Mouse (Mus musculus): ENCODE measurements around the gene Ccl7. TPM values are rescaled to one million over a fixed set of nuclear protein-coding genes. Genes with fewer than 3 reads are reported as not detected.

Ccl7 gene
- polyA plus RNA-seq, 1 experiment from 2014 or later = 2.0 TPM

DNA sequence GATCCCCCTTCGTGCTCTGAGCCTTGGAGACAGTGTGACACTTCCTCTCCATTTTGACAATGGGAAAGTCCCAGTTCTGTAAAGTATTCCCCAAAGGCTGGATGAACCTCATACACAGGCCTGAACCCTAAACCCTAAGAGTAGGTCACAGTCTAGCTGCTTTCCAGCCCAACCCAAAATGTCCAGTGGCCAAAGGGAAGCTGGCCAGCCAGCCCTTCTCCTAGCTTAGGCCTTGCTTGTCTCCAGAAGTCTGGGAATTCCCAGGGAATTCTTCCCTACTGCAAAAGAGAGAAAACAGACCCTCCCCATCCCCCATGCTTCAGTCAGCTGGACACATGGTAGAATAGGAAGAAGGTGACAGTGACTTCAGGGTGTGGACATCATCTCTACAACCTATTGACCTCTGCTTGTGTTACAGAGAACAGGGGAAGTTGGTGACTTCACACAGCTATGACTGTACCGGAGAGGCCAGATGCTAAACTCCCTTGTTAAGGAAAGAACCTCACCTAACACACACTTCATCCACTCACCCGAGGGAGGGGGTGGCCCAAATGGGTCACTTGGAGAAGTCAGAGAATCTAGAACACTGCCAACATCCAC, 29.2 kb upstream of the Ccl7 start:
- no peaks in the 10 kb centered on the region for H3K36me3 ChIP-seq
- no peaks in the 10 kb centered on the region for H3K9me3 ChIP-seq
- H3K9ac ChIP-seq = no peak overlapping the region
- no peaks in the 10 kb centered on the region for H3K4me1 ChIP-seq
- no peak for ATAC-seq (ENCODE audit: insufficient read depth, low FRiP score, low read depth)
- no peaks in the 10 kb centered on the region for H3K27me3 ChIP-seq (replicated peaks)
- WGBS = 78% methylated on average over 3 of the region's 3 CpGs
- no peak overlapping the region for H3K27ac ChIP-seq
- no peak overlapping the region for H3K4me3 ChIP-seq (replicated peaks)
- no peak overlapping the region for H3K4me2 ChIP-seq

DNA sequence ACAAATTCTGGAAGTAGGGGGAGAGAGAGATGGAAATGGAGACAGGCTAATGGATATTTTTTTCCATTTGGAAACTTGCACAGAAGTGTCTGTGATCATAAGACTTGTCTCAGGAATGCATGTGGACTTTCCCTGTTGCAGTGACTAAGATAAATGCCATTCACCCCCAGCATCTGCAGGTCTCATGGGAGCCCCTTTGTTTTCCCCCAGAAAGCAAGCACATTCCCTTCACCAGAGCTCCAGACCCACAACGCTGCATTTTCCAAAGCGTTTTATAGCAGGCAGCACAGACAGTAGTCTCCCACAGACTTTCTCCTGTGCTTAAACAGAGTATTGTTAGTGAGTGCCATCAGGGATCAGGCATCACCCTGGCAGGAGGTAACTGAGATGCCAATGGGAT, 26.1 kb upstream of the Ccl7 start:
- no peak for ATAC-seq (ENCODE audit: insufficient read depth, low FRiP score, low read depth)
- Histone ChIP-seq H3K9me3 (no peaks in the 10 kb centered on the region), H3K4me2 (no peak overlapping the region), H3K9ac (no peak overlapping the region), H3K4me3 (replicated peaks) (no peak overlapping the region), H3K36me3 (no peaks in the 10 kb centered on the region), H3K4me1 (no peaks in the 10 kb centered on the region), H3K27ac (no peak overlapping the region), H3K27me3 (replicated peaks) (no peaks in the 10 kb centered on the region)
- 31% methylated on average over 2 of the region's 2 CpGs for WGBS

DNA sequence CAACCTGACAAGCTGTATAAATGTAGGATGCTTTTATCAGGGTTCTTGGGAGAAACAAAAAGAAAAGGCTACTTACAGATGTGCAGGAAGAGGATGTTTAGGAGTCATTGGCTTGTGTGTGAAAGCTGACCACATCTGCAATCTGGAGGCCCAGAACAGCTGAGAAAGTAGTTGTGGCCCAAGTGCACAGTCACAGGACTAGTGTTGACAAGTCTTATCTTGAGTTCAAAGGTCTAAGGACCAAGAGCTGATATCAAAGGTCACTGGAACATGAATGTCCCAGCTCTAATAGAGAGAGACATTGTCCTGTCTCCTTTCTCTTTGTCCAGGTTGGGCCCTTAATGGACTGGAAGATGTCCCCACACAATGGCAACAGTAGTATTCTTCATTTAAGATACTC, 25.7 kb upstream of the Ccl7 start:
- H3K27me3 ChIP-seq (replicated peaks) = no peaks in the 10 kb centered on the region
- ATAC-seq (ENCODE audit: insufficient read depth, low FRiP score, low read depth) = no peak
- no peaks in the 10 kb centered on the region for H3K4me1 ChIP-seq
- no peak overlapping the region for H3K4me2 ChIP-seq
- no peak overlapping the region for H3K4me3 ChIP-seq (replicated peaks)
- H3K9me3 ChIP-seq = no peaks in the 10 kb centered on the region
- no peak overlapping the region for H3K9ac ChIP-seq
- H3K36me3 ChIP-seq = no peaks in the 10 kb centered on the region
- H3K27ac ChIP-seq = no peak overlapping the region

DNA sequence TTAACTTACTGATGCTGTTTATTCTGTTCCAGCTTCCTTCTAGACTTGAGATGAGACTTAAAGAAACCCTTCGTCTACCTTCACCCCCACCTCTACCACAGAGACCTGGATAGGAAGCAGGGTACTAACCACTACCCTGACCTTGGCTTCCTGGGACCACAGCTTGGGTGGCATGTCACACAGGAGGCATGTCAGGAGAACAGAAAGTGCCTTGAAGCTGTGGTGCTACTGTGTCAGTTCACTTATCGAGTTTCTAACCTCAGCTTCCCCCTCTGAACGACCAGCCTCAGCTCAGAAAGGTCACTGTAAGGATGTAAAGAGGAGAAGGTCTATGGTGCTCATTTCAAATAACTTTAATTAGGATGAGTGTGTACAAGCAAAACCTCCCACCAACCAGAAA, 24.1 kb upstream of the Ccl7 start:
- Histone ChIP-seq H3K4me1 (no peaks in the 10 kb centered on the region), H3K4me3 (replicated peaks) (no peak overlapping the region), H3K27ac (no peak overlapping the region), H3K4me2 (no peak overlapping the region), H3K27me3 (replicated peaks) (no peaks in the 10 kb centered on the region), H3K9me3 (no peaks in the 10 kb centered on the region), H3K9ac (no peak overlapping the region), H3K36me3 (no peaks in the 10 kb centered on the region)
- ATAC-seq (ENCODE audit: insufficient read depth, low FRiP score, low read depth) = no peak
- 45% methylated on average over 3 of the region's 3 CpGs for WGBS

DNA sequence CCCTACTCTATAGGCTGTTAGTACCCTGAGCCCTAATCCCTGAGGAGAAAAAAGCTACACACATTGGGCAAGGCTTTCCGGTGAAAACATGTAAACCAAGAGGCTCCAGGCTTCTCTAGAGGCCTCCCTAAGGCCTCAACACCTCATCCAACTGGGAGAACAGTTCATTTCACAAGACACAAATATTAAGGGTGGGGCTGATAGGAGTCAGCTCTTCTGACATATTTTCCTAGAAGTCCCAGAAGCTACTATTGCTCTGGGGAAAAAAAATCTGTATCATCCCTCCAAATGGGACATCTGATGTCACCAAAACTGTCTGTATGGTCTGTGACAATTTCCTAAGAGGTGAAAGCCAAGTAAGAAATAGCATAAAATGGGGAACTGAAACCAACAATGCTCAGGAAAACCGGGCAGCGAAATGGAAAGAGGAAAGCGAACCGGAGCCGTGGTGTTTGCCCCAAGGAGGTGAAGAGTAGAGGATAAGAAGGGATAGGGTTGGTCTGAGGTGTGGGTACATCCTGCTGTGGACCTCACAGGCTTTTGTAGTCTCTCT, 22.9 kb upstream of the Ccl7 start:
- Histone ChIP-seq H3K36me3 (no peaks in the 10 kb centered on the region), H3K9ac (no peak overlapping the region), H3K4me1 (no peaks in the 10 kb centered on the region), H3K4me3 (replicated peaks) (no peak overlapping the region), H3K4me2 (no peak overlapping the region), H3K9me3 (no peaks in the 10 kb centered on the region), H3K27ac (no peak overlapping the region), H3K27me3 (replicated peaks) (no peaks in the 10 kb centered on the region)
- WGBS = 91% methylated on average over 6 of the region's 6 CpGs
- no peak for ATAC-seq (ENCODE audit: insufficient read depth, low FRiP score, low read depth)

DNA sequence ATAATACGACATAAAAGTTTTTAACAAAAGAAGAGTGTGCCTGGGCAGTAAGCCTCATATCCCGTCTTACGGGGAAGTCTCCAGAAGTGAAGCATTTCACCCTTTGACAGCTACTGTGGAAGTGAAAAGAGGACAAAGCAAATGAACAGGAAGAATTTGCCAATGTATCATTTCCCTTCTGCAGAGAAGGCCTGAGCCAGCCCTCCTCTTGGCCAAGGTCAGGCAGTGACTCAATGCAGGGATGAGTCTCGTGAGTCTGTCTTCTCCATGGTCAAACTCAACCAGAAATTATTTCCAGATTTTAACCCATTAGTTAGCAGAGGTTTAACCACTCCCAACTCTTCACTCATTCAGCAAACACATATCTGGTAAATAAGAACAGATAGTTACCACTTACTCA, 21.7 kb upstream of the Ccl7 start:
- H3K9me3 ChIP-seq = no peaks in the 10 kb centered on the region
- 67% methylated on average over 4 of the region's 4 CpGs for whole genome bisulfite sequencing

DNA sequence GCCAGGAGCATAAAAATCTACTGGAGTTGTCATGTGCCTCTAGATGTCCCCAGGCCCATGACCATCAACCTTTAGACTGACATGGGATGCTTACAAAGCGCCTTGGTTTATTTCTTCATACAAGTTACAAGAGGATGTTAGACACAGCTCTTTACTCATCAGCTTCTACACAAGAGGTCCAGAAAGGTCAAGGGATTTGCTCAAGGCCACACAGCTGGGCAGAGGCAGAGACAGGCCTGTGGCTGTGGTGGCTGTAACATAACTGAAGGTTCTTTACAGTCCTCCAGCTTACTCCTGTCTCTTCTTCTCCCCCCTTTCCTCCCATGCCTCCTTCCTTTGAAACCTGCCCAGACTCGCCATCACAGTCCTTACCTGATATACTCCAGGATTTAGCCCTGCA, 15.3 kb upstream of the Ccl7 start:
- 74% methylated on average over 2 of the region's 2 CpGs for WGBS

More for the DNA sequence above, 21.7 kb upstream of the Ccl7 start:
- Histone ChIP-seq H3K27me3 (replicated peaks) (no peaks in the 10 kb centered on the region), H3K4me1 (no peaks in the 10 kb centered on the region), H3K4me2 (no peak overlapping the region), H3K36me3 (no peaks in the 10 kb centered on the region), H3K4me3 (replicated peaks) (no peak overlapping the region), H3K9ac (no peak overlapping the region), H3K27ac (no peak overlapping the region)
- ATAC-seq (ENCODE audit: insufficient read depth, low FRiP score, low read depth) = no peak

DNA sequence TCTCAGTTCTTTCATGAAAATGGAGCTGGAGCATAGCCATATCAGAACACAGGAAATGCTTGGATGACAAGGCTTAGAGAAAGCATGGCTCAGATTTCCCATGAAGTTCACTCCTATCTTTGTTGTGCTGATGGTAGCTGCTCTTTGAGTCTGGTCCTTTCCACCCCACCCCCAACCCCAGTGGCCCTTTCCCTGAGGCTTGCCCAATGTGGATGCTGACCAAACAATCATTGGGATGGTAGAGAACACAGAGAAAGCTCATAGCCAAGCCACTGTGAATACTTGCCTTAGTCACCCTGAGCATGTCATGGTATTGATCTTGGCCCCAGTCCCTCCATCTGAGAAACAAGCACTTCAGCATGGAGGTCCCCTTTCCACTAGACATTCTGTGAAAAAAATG, 13.4 kb upstream of the Ccl7 start:
- H3K4me1 ChIP-seq = peaks cover 3% of the 10 kb centered on the region; the same call in 1 of the 2 replicates
- no peak overlapping the region for H3K4me3 ChIP-seq (replicated peaks)
- no peaks in the 10 kb centered on the region for H3K36me3 ChIP-seq
- no peak for ATAC-seq (ENCODE audit: insufficient read depth, low FRiP score, low read depth)
- H3K9me3 ChIP-seq = no peaks in the 10 kb centered on the region
- no peaks in the 10 kb centered on the region for H3K27me3 ChIP-seq (replicated peaks)
- H3K27ac ChIP-seq = peak overlapping the region; percentile 76
- no peak overlapping the region for H3K9ac ChIP-seq
- no peak overlapping the region for H3K4me2 ChIP-seq

More for the DNA sequence above, 15.3 kb upstream of the Ccl7 start:
- Histone ChIP-seq H3K4me1 (no peaks in the 10 kb centered on the region), H3K27ac (no peak overlapping the region), H3K4me2 (no peak overlapping the region), H3K4me3 (replicated peaks) (no peak overlapping the region), H3K9ac (no peak overlapping the region), H3K27me3 (replicated peaks) (no peaks in the 10 kb centered on the region), H3K9me3 (no peaks in the 10 kb centered on the region), H3K36me3 (no peaks in the 10 kb centered on the region)
- no peak for ATAC-seq (ENCODE audit: insufficient read depth, low FRiP score, low read depth)

DNA sequence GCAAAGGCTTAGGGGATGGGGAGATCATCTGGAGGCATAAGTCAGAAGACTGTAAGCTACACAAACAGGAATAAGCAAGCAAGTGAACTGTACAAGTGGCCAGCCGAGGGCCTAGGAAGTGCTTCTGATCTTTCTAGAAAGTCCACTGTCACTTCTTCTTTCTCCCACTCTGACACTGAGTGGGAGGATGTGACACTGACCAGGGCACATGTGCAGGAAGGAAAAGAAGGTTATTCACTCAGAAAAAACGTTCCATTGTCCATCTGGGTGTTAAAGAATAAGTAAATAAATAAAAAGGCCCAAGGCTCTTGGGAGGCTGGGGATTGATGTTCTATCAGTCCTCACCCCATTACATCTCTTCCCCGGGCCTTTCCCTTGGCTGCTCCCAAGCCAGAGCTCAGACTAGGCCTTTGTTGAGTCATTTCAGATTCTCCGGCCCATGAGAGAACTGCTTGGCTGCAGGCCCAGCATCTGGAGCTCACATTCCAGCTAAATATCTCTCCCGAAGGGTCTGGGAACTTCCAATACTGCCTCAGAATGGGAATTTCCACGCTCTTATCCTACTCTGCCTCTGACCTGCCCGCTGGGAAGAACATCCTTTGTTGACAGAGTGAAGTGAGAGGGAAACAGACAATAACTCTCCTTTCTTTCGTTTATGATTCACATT, 12.7 kb upstream of the Ccl7 start:
- WGBS = 28% methylated on average over 8 of the region's 8 CpGs
- Histone ChIP-seq H3K9ac (no peak overlapping the region), H3K9me3 (no peaks in the 10 kb centered on the region)

DNA sequence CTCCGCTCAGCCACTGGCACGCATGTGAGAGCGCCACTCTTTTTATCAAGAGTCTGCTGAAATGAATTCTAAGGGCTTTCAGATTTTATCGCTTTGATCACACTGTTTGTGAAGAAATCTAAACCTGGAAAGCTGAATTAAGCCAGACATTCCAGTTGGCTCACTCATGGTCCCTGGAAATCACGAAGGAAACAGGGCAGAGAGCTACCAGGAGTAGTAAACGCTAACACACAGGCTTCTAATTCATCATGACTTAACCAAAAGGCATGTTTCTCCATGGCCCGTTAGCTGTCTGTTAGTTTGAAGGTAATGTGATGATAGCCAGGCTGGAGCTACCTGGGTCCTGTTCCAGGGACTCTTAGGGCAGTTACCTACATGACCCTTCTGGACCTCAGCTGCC, 11.1 kb upstream of the Ccl7 start:
- Histone ChIP-seq H3K36me3 (no peaks in the 10 kb centered on the region), H3K4me1 (peaks cover 3% of the 10 kb centered on the region; the same call in 1 of the 2 replicates), H3K4me2 (no peak overlapping the region), H3K27me3 (replicated peaks) (no peaks in the 10 kb centered on the region), H3K4me3 (replicated peaks) (no peak overlapping the region), H3K9me3 (no peaks in the 10 kb centered on the region), H3K9ac (no peak overlapping the region), H3K27ac (peak overlapping the region; percentile 11; the same call in 1 of the 2 replicates)
- no peak for ATAC-seq (ENCODE audit: insufficient read depth, low FRiP score, low read depth)
- 76% methylated on average over 7 of the region's 7 CpGs for WGBS

More for the DNA sequence above, 12.7 kb upstream of the Ccl7 start:
- Histone ChIP-seq H3K4me1 (peaks cover 3% of the 10 kb centered on the region; the same call in 1 of the 2 replicates), H3K4me2 (no peak overlapping the region), H3K4me3 (replicated peaks) (no peak overlapping the region), H3K27ac (peak overlapping the region; percentile 76), H3K36me3 (no peaks in the 10 kb centered on the region), H3K27me3 (replicated peaks) (no peaks in the 10 kb centered on the region)
- peak; percentile 72; the same call in 1 of the 2 replicates for ATAC-seq (ENCODE audit: insufficient read depth, low FRiP score, low read depth)

DNA sequence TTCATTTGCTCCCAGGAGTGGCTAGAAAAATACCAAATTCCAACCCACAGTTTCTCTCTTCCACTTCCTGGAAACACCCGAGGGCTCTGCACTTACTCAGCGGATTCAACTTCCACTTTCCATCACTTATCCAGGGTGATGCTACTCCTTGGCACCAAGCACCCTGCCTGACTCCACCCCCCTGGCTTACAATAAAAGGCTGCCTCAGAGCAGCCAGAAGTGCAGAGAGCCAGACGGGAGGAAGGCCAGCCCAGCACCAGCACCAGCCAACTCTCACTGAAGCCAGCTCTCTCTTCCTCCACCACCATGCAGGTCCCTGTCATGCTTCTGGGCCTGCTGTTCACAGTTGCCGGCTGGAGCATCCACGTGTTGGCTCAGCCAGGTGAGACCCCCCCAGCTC, 10.2 kb upstream of the Ccl7 start, which contains the start of gene Ccl2:
Gene Ccl2 (plus strand): TSS at position 216 of the 400 bp plus-strand sequence.
- Histone ChIP-seq H3K27ac (peak within 1 kb of the TSS; percentile 11; the same call in 1 of the 2 replicates), H3K4me1 (peaks cover 3% of the 10 kb centered on the region; the same call in 1 of the 2 replicates), H3K9ac (no peak within 1 kb of the TSS), H3K36me3 (no peaks in the 10 kb centered on the region), H3K9me3 (no peaks in the 10 kb centered on the region), H3K4me3 (replicated peaks) (no peak within 1 kb of the TSS), H3K4me2 (no peak within 1 kb of the TSS), H3K27me3 (replicated peaks) (no peaks in the 10 kb centered on the region)
- ATAC-seq (ENCODE audit: insufficient read depth, low FRiP score, low read depth) = 0 out of 2 replicates have a peak, but pooled peaks have one; percentile 63
- 34% methylated on average over 5 of the region's 5 CpGs for WGBS

DNA sequence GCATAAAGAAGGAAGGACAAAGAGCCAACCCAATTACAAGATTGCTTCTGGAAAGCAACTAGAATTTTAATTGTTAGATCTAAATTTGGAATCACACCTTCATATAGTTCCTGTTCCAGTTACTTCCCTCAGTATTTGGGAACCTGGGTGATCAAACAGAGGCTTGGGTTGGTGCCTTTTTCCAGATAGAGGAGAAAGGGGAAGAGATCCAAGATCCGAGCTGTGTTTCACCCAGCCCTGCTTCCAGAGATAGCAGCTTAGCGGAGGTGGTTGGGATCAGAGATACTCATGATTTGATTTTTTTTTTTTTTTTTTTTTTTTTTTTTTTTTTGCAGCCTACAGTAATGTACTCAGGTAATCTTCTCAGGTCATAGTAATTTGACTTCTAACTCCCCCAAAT, 9.7 kb upstream of the Ccl7 start:
- Histone ChIP-seq H3K9me3 (no peaks in the 10 kb centered on the region), H3K4me2 (no peak overlapping the region), H3K4me1 (peaks cover 3% of the 10 kb centered on the region; the same call in 1 of the 2 replicates), H3K27me3 (replicated peaks) (no peaks in the 10 kb centered on the region), H3K9ac (no peak overlapping the region), H3K36me3 (no peaks in the 10 kb centered on the region), H3K4me3 (replicated peaks) (no peak overlapping the region), H3K27ac (no peak overlapping the region)
- ATAC-seq (ENCODE audit: insufficient read depth, low FRiP score, low read depth) = no peak
- WGBS = 96% methylated on average over 2 of the region's 2 CpGs

Data from stomach, embryonic 15.5 days (tissue).